Mouse (Mus musculus) MEL (cell line): Measurements from ENCODE around the gene Sec24c. TPM values are rescaled to one million over a fixed set of nuclear protein-coding genes. Genes with fewer than 3 reads are reported as not detected.

Experiments
- DNase-seq: peaks from one replicate; pipeline ENCODE4 v3.0.0; 2011; ENCODE audit warnings: low read depth, low spot score
- H3K27ac ChIP-seq: 2 replicates; pipeline ENCODE4 v1.5.1; 2012; ENCODE audit warnings: low read depth, mild to moderate bottlenecking, control low read depth, low read length, moderate library complexity; ENCODE audit not compliant: control insufficient read depth
- H3K27me3 ChIP-seq, 2 experiments: fragments of 150-350 bp in 1 of 2; sonication (generic) in 1 of 2; 2 replicates each; pipeline ENCODE4 v1.6.1; 2012; ENCODE audit warnings: low read length in 2 of 2, mild to moderate bottlenecking in 2 of 2, improper control_type of control experiment in 1 of 2, moderate library complexity in 1 of 2; ENCODE audit not compliant: insufficient read depth in 2 of 2, control insufficient read depth in 1 of 2
- H3K36me3 ChIP-seq, 2 experiments: 2 replicates each; pipeline ENCODE4 v1.6.1; 2012 to 2014; ENCODE audit warnings: low read length in 2 of 2, improper control_type of control experiment in 1 of 2, inconsistent platforms in 1 of 2, mild to moderate bottlenecking in 1 of 2; ENCODE audit not compliant: insufficient read depth in 2 of 2, control insufficient read depth in 1 of 2
- H3K4me1 ChIP-seq, 2 experiments: fragments of 150-350 bp in 1 of 2; sonication (generic) in 1 of 2; 2 replicates each; pipeline ENCODE4 v1.6.1; 2012; ENCODE audit warnings: low read length in 2 of 2, improper control_type of control experiment in 1 of 2, mild to moderate bottlenecking in 1 of 2; ENCODE audit not compliant: insufficient read depth in 2 of 2, control insufficient read depth in 1 of 2
- H3K4me3 ChIP-seq, 2 experiments: fragments of 150-350 bp in 1 of 2; sonication (generic) in 1 of 2; 2 replicates each; pipeline ENCODE4 v1.5.1; 2012; ENCODE audit warnings: low read depth in 2 of 2, low read length in 2 of 2, mild to moderate bottlenecking in 2 of 2, moderate library complexity in 2 of 2, control low read depth in 1 of 2, improper control_type of control experiment in 1 of 2; ENCODE audit not compliant: control insufficient read depth in 1 of 2, insufficient read depth in 1 of 2
- H3K79me2 ChIP-seq: 2 replicates; pipeline ENCODE4 v1.6.1; 2012; ENCODE audit warnings: mild to moderate bottlenecking, low read length, moderate library complexity; ENCODE audit not compliant: control insufficient read depth, poor library complexity, insufficient read depth
- H3K9ac ChIP-seq: 2 replicates; pipeline ENCODE4 v1.6.1; 2012; ENCODE audit warnings: low read depth, mild to moderate bottlenecking, control low read depth, low read length, moderate library complexity; ENCODE audit not compliant: control insufficient read depth, poor library complexity, severe bottlenecking
- H3K9me3 ChIP-seq: fragments of 150-350 bp; sonication (generic); replicated peaks from 2 replicates; pipeline ENCODE4 v1.6.1; 2012; ENCODE audit warnings: mild to moderate bottlenecking, low read length, improper control_type of control experiment, moderate library complexity; ENCODE audit not compliant: insufficient read depth
- BHLHE40 ChIP-seq: IDR thresholded peaks from 2 replicates; pipeline ENCODE4 v1.6.1; 2012; ENCODE audit warnings: low read depth, mild to moderate bottlenecking, inconsistent platforms, low read length, improper control_type of control experiment, borderline replicate concordance
- CHD2 ChIP-seq: IDR thresholded peaks from 2 replicates; pipeline ENCODE4 v1.6.1; 2011; ENCODE audit warnings: low read length, improper control_type of control experiment
- ELF1 ChIP-seq: IDR thresholded peaks from 2 replicates; pipeline ENCODE4 v1.6.1; 2014; ENCODE audit warnings: low read depth, mild to moderate bottlenecking, inconsistent platforms, low read length, improper control_type of control experiment, moderate library complexity
- ETS1 ChIP-seq: IDR thresholded peaks from 2 replicates; pipeline ENCODE4 v1.6.1; 2012; ENCODE audit warnings: low read depth, mild to moderate bottlenecking, inconsistent platforms, low read length, improper control_type of control experiment, moderate library complexity
- GABPA ChIP-seq: IDR thresholded peaks from 2 replicates; pipeline ENCODE4 v1.6.1; 2012; ENCODE audit warnings: low read depth, mild to moderate bottlenecking, inconsistent platforms, low read length, improper control_type of control experiment, moderate library complexity
- HCFC1 ChIP-seq: IDR thresholded peaks from 2 replicates; pipeline ENCODE4 v1.6.1; 2012; ENCODE audit warnings: low read depth, mild to moderate bottlenecking, inconsistent platforms, low read length, improper control_type of control experiment, moderate library complexity
- JUND ChIP-seq: IDR thresholded peaks from 2 replicates; pipeline ENCODE4 v1.6.1; 2011; ENCODE audit warnings: low read depth, mild to moderate bottlenecking, improper control_type of control experiment, low read length
- KAT2A ChIP-seq: conservative IDR thresholded peaks from 2 replicates; pipeline ENCODE4 v1.6.1; 2012; ENCODE audit warnings: low read depth, low read length, improper control_type of control experiment, inconsistent platforms
- MAFK ChIP-seq: IDR thresholded peaks from 2 replicates; pipeline ENCODE4 v1.6.1; 2011; ENCODE audit warnings: low read depth, mild to moderate bottlenecking, low read length, improper control_type of control experiment, borderline replicate concordance
- MEF2A ChIP-seq: IDR thresholded peaks from 2 replicates; pipeline ENCODE4 v1.6.1; 2014; ENCODE audit warnings: low read depth, mild to moderate bottlenecking, inconsistent platforms, low read length, improper control_type of control experiment; ENCODE audit not compliant: poor library complexity, insufficient replicate concordance, severe bottlenecking; ENCODE audit errors: extremely low read depth
- MYC ChIP-seq: IDR thresholded peaks from 2 replicates; pipeline ENCODE4 v1.6.1; 2011; ENCODE audit warnings: low read depth, mild to moderate bottlenecking, low read length, improper control_type of control experiment, moderate library complexity
- NELFE ChIP-seq: IDR thresholded peaks from 2 replicates; pipeline ENCODE4 v1.6.1; 2011; ENCODE audit warnings: low read depth, low read length, improper control_type of control experiment
- SMC3 ChIP-seq: IDR thresholded peaks from 2 replicates; pipeline ENCODE4 v1.6.1; 2011; ENCODE audit warnings: low read depth, low read length, improper control_type of control experiment
- TBP ChIP-seq: IDR thresholded peaks from 2 replicates; pipeline ENCODE4 v1.8.0; 2011; ENCODE audit warnings: low read depth, low read length, improper control_type of control experiment
- TCF12 ChIP-seq: IDR thresholded peaks from 2 replicates; pipeline ENCODE4 v1.6.1; 2014; ENCODE audit warnings: low read depth, mild to moderate bottlenecking, inconsistent platforms, low read length, improper control_type of control experiment, moderate library complexity
- UBTF ChIP-seq: IDR thresholded peaks from 2 replicates; pipeline ENCODE4 v1.6.1; 2012; ENCODE audit warnings: low read depth, mild to moderate bottlenecking, inconsistent platforms, low read length, improper control_type of control experiment, moderate library complexity, borderline replicate concordance; ENCODE audit not compliant: insufficient read depth
- USF2 ChIP-seq, 2 experiments: IDR thresholded peaks; 2 replicates each; pipeline ENCODE4 v1.6.1; 2011 to 2012; ENCODE audit warnings: improper control_type of control experiment in 2 of 2, low read length in 2 of 2, borderline replicate concordance in 1 of 2, inconsistent platforms in 1 of 2, low read depth in 1 of 2, mild to moderate bottlenecking in 1 of 2; ENCODE audit not compliant: insufficient read depth in 1 of 2
- ZC3H11A ChIP-seq: IDR thresholded peaks from 2 replicates; pipeline ENCODE4 v1.6.1; 2012; ENCODE audit warnings: low read depth, mild to moderate bottlenecking, inconsistent platforms, low read length, improper control_type of control experiment
- ZNF384 ChIP-seq: IDR thresholded peaks from 2 replicates; pipeline ENCODE4 v1.6.1; 2012; ENCODE audit warnings: low read depth, mild to moderate bottlenecking, inconsistent platforms, low read length, improper control_type of control experiment
- polyA plus RNA-seq, 2 experiments: library from polyadenylated mRNA; stranded (reverse) in 1 of 2; unstranded in 1 of 2; fragments of >175 nt in 1 of 2; fragments of >200 nt in 1 of 2; gene quantifications; 2 replicates each; pipeline versions ENCODE4 v1.2.1 to v1.2.4; 2012; ENCODE audit warnings: low replicate concordance in 2 of 2, low read depth in 1 of 2; ENCODE audit not compliant: insufficient read length in 2 of 2, insufficient read depth in 1 of 2, missing spikeins in 1 of 2
- total RNA-seq: library from RNA; depleted of rRNA; stranded (reverse); fragments of 300-350 nt; gene quantifications from 2 replicates; pipeline ENCODE4 v1.2.3, GENCODE M21; 2012

Sec24c gene
- total and polyA plus RNA-seq, 3 experiments, result 83.9 to 263 (median 121) TPM

DNA sequence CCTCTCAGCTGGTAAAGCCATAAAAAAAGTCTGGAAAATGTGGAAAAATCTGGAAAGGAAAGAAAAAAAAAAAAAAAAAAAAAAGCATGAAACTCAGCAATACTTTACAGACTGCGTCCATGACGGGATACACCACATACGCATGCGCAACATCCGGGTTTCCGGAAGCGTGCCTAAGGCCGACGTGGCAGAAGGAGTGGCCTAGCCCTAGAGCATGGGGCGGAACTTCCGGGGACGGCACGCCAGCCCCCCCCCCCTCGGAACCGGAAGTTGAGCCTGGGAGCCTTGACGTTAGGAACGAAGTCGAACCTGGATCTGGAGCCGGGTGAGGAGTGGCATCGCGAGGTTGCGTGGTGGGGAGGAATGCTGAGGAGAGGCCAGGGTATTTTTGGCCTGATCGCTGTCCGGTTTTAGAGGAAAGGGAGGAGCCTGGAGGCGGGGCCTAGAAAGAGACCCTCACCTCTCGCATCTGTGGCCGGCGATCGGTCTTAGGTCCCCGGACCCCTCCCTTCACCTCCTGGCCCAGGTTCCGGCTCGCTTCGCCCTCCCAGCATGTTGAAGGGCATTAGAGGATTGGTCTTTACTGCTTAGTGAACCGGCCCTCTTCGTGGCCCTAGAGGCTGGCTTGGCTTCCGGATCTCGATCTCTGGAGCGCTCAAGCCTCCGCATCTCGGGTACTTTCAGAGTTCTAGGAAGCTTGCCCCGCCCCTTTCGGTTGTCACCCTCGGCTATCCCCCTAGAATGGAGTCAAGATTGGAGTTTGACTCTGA is at the start of gene Sec24c (continued):
- TF ChIP-seq MEF2A (no peak), BHLHE40 (no peak)
- TF ChIP-seq, all 39 proteins: peak for 21

GRCm38 (mm10) chr14:20626447-20626846 is 47.7 kb upstream of the Sec24c start:
- H3K9me3 ChIP-seq, result no peaks in the 10 kb centered on the region
- no peaks in the 10 kb centered on the region for H3K27me3 ChIP-seq
- no peak for TF ChIP-seq SMC3
- TF ChIP-seq ZC3H11A, result no peak
- no peak for TF ChIP-seq MYC
- TF ChIP-seq GABPA, result no peak
- no peak for TF ChIP-seq JUND
- no peak for TF ChIP-seq UBTF
- no peak overlapping the region for H3K9ac ChIP-seq
- peaks cover 0 to 7% of the 10 kb centered on the region in 2 experiments; a peak in 2 of 4 replicates for H3K36me3 ChIP-seq
- H3K4me1 ChIP-seq, result peaks cover 2 to 6% of the 10 kb centered on the region in 2 experiments; a peak in 2 of 4 replicates
- DNase-seq, result no peak
- peaks cover 1% of the 10 kb centered on the region; the same call in 1 of the 2 replicates for H3K79me2 ChIP-seq
- H3K4me3 ChIP-seq, result no peak overlapping the region
- H3K27ac ChIP-seq, result no peak overlapping the region

DNA sequence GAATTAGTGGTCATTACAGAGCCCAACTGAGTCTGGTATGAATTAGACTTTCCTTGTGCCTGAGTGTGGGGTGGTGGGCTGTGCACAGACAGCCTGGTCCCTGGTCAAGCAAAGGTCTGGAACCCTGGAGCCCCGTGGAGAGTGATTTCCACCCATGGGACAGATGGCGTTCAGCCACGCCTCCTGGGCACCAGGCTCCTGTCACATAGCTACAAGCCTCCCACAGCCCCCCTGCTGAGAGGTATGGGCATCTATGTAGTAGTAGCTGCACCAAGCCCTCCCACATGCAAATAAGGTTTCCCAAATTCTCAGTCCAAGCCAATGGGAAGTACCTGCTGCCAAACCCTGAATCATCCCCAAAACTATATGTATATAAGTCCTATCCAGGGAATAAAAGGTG is 47.1 kb upstream of the Sec24c start:
- peaks cover 2 to 6% of the 10 kb centered on the region in 2 experiments; a peak in 2 of 4 replicates for H3K4me1 ChIP-seq
- H3K27me3 ChIP-seq, result no peaks in the 10 kb centered on the region
- peaks cover 1% of the 10 kb centered on the region; the same call in 1 of the 2 replicates for H3K79me2 ChIP-seq
- no peak for DNase-seq
- H3K9ac ChIP-seq, result no peak overlapping the region
- H3K9me3 ChIP-seq, result no peaks in the 10 kb centered on the region
- no peak overlapping the region for H3K27ac ChIP-seq
- no peak for TF ChIP-seq TBP
- TF ChIP-seq ELF1, result no peak
- TF ChIP-seq HCFC1, result no peak
- no peak for TF ChIP-seq ETS1
- no peak for TF ChIP-seq USF2 (IDR thresholded peaks at IDR 0.05; ENCODE audit: borderline replicate concordance in 1 of 2, insufficient read depth in 1 of 2, low read depth in 1 of 2, low read length in 2 of 2)
- TF ChIP-seq KAT2A, result no peak
- no peak for TF ChIP-seq MYC
- TF ChIP-seq TCF12, result no peak
- no peak for TF ChIP-seq BHLHE40
- no peak for TF ChIP-seq MAFK
- no peak for TF ChIP-seq CHD2
- TF ChIP-seq ZNF384, result no peak
- no peak for TF ChIP-seq NELFE
- TF ChIP-seq, all 39 proteins: peak for 0
- H3K4me3 ChIP-seq, result no peak overlapping the region
- H3K36me3 ChIP-seq, result peaks cover 0 to 7% of the 10 kb centered on the region in 2 experiments; a peak in 2 of 4 replicates
